Mouse (Mus musculus) gastrocnemius, postnatal 4 days (tissue): Measurements from ENCODE around the gene Arl8b. TPM values are rescaled to one million over a fixed set of nuclear protein-coding genes. Genes with fewer than 3 reads are reported as not detected.
"Not testable (repeated sequence)": the region's sequence is repeated elsewhere in the genome, so short reads cannot be mapped to it uniquely, and the experiment has no call there.

Experiments used
- DNase-seq, 2 experiments: peaks; one replicate each; pipeline ENCODE4 v3.0.0; 2021 to 2022; ENCODE audit warnings: low spot score in 2 of 2, mixed read lengths in 2 of 2
- total RNA-seq, 2 experiments: library from RNA; stranded (reverse); gene quantifications; 2 replicates each; pipeline ENCODE4 v1.2.3; 2021

The Arl8b gene
- total RNA-seq, 2 experiments from 2014 or later = 65.0 to 68.3 TPM

DNA sequence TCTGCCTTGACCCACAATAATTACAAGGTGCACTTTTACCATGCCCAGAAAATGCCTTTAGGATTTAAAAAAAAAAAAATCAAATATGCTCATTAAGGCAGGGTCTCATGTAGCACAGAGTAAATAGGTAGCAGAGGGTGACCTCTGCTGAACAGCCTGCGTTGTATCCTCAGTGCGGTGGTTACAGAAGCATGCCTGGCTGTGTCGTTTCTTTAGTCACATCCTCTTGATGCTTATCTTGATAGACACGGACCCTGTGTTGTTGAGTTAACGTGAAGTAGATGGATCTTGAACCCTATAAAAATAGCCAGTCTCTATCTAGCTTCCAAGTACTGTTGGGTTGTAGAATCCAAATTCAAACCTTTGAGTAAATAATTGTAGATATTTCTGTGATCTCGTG lies 50.1 kb downstream of the Arl8b start:
- no peak for DNase-seq

DNA sequence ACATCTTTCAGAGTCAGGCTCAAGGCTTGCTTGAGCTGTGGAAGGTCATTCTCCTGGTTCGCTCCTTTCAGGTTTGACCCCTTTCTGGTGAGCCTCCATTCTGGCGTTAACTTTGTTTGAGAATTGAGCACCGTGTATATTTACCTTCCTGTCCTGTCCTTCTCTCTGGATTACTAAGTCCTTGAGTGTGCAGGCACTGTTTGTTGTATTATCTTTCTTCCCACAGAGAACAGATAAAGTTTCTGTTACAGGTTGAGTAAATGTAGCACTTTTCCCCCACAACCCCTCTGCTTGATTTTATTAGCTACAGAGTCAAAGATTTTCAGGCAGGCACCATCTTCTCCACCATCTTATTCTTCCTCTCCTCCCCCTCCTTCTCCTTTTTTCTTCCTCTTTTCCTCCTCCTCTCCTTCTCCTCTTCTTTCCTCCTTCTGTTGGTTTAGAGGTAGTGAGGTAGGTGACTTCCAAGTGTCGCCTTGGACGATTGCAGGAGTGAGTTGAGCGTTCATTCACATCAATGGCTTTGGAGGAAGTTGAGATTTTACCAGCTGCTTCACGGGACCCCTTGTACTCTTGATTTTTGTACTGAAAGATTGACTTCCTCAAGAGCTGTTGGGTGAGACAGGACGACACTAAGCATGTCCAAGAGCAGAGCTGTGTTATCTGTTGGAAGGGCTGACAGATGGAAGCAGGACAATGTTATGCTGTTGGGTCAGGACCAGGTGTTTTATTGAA lies 51.2 kb downstream of the Arl8b start:
- DNase-seq = no peak

DNA sequence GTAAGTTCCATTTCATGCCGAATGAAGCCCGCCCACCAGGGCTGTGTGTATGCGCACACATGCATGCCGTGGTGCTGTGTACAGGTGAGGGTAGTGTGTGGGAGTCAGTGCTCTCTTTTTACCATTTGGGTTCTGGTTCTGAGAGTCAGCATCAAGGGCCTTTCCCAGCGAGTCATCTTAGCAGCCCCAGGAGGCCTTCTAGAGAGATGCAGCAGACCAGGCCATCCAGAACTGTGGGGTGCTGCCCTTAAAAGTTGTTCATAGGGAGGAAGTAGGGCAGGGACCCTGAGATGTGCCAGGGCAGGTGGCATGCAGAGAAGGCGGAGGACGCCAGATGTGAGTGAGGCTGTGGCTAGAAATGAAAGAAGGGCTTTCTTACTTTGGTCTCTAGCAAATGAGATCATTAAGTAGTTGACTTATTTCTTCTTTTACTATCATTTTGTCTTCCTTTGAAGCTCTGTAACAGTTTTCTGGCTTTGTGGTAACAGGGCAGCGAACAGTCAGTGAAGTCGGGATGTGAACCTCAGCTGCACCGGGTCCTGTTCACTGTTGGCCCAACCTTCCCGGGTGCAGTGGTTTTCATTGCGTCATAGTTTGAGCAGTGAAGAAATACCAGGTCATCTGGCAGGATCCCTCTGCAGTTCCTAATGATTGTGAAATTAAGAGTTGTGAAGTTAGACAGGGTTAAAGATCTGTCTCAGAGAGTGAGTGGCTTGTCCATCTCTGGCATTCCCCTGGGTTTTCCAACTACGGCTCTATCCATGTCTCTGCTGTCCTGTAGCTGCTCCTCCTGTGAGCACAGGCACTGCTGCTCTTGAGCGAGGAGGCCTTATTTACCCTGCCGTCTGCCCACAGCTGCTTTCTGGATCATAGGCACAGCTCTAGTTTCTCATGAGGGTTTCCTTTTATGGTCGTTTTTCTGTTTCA lies 53.1 kb downstream of the Arl8b start:
- no peak for DNase-seq

DNA sequence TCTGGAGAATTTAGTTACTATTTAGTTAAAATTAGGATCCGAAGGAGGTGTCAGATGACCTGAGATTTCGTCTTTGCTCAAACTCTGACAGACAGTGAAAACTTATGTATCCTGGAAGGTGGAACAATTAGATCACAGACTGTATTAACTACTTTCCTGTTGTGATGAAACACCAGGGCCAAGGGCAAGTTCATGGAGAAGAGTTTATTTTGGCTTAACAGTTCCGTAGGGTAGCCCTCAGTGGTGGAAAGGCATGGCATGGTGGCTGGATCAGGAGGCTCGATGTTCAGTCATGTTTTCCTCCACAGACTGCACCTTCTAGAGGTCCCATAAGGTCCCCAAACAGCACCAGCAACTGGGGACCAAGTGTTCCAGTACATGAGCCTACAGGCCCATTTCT lies 54.2 kb downstream of the Arl8b start:
- DNase-seq = no peak

DNA sequence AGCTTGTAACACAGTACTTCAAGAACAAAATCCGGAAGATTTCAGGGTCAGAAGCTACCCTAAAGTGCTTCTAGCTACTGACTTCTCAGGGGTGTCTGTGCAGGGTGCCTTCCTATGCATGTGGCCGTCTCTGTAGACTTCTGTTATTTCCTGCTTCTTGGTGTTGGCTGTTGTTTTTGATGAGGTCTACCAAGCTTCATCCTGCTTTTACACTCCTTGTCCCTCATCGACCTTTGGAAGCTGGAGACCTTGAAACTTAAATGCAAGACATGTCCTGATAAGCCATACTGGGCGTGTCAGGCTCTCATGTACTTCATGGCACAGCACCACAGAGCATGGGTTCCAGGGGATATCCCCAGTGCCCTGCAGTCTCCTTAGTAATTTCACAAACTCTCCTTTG lies 55.1 kb downstream of the Arl8b start:
- no peak for DNase-seq

DNA sequence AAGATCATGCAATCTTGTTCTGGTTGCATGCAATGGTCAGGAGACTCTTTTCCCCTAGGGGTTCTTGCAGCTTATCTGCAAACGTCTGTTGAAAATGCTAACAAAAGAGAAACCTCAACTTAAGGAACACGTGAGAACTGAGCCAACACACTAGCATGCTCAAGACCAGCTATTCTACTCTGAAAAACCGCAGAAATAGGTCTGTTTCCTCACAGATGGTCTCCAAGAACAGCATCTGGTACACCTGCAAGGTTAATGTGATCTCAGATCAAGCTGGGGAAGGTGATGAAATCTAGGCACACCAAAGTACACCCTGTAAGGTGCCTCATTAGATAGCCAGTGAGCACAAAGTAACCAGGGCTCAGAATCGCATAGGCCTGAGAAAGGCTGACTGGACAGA lies 56.5 kb downstream of the Arl8b start:
- no peak for DNase-seq

DNA sequence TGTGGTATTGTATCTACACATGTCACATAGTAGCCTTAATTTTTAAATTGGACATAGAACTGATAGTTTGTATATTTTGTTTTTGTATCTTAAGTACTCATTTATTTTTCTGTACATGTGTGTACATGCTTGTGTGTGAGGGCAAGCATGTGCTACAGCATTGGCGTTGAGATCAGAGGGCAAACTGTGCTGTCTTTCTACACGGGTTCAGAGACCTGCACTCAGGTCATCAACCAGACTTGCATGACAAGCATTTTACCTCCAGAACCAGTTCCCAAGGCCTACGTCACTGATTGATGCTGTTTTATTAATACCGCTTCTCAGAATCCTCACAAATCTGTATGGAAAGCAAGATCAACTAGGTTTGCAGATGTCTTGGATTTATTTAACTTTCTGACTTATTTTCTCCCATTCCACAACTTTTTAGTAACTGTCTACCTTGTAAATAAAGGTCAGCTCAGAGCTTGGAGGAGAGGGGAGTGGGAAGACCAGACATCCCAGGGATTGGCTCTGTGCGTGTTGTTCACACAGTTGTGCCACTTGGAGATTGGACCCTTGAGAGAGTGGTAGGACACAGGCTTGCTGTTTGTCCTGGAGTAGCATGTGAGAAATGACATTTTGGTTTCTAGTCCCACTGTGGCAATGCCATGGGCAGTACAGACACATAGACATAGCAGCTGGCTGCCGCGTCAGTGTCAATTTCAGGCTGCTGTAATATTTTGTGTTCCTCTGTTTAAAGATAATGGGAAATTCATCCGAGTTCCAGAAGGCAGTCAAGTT lies 58.2 kb downstream of the Arl8b start:
- no peak for DNase-seq

DNA sequence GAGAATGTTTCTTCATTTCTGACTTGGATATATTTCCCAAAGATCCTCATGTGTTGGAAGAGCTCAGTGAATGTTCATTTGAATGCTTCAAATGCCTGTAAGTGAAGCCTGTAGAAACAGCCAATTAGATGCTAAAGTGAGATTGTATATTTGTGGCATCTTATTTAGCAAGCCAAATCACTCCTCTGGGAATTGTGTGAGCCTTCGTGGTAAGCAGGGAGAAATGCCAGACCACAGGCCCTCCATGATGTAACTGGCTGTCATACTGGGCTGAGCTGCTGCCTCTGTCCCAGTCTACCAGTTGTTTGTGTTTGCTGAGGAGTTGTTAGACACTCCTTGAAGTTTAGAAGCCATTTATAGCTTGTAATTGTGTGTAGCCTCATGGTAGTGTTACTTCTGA lies 60.8 kb downstream of the Arl8b start:
- DNase-seq = no peak

DNA sequence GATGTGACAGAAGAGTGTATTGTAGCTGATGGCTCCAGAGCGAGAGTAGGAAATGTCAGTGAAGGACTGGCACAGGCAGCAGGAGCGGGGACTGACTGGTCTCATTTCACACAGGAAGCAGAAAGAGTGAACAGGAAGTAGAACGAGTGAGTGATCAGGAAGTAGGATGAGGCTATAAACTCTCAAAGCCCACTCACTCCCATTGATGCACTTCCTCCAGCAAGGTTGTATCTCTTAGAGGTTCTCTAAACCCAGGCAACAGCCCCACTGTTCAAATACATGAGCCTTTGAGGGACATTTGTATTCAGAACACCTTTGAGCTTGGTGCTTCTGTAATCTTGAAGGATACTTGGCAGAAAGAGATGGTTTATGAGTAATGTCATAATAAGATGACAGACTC lies 61.2 kb downstream of the Arl8b start:
- no peak for DNase-seq

DNA sequence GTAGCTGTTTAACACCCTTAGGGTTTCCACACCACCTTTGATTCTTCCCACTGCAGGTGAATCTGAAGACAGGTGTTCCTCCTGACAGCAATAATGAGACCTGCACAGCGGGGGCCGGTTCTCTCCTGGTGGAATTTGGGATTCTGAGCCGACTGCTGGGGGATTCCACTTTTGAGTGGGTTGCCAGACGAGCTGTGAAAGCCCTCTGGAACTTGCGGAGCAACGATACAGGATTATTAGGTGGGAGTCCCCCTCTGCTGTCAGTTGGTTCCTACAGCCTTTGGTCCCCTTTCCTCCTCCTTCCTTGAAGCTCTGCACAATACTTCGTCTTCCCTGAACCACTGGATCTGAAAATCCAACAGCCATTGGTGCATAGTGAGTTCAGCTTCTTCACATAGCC lies 61.9 kb downstream of the Arl8b start:
- no peak for DNase-seq

DNA sequence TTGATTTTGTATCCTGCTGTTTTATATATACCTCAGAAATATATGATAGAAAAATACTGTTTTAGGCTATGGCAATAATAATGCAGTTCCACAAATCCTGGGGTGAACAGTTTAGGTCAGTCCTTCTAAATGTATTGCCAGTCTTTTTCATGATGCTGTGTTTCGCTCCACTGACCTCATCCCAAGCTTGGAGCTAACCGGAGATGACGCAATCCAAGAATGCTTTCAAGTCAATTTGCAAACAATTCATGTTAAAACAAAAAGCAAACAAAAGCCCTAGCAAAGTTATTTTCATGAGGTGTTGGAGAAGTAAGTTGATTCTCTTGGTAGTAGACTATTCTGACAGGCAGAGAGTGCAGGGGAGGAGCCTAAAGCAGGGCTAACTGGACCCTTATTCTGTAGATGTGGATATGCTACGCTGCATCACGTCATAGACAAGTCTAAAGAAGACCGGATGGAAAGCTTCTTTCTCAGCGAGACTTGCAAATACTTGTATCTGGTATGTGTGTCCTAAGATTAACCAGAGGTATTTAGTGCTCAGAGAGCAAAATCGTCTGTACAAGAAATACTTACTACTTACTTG lies 69.3 kb downstream of the Arl8b start:
- DNase-seq = no peak

DNA sequence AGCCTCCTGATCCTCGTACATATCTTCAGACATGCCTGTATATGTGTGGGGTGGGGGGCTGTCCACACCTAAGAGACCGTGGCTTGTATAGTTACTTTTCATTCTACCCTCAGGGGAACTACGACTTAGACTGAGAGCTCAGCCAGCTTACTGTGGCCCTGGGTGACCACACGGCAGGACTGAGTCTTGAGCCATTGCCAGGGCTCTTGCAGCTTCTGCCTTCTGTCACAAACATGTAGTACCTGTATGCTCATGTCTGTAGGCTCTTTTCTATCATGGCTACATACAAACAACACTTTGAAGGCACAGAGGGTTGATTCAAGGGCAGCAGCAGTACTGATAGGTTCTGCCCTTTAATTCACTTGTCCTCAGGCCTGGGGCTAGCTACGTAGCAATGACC lies 70.1 kb downstream of the Arl8b start:
- DNase-seq = no peak

DNA sequence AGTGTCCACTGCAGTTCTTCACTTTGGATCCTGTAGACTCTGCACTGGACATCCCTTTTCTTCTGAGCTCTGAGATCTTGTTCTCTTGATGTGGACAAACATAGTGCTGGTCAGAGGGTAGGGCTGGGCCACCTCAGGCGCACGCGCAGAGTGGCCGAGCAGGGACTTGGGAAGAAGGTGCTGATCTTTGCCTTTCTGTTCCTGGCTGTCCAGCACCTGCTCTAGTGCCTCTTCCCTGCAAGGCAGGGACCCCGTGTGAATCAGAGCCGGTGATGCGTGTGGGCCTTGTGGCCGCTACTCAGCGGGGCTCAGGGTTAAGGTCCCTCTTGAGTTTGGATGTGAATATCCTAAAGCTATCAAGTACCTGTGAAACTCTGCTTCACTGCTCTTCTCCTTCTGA lies 75.7 kb downstream of the Arl8b start:
- DNase-seq = no peak

DNA sequence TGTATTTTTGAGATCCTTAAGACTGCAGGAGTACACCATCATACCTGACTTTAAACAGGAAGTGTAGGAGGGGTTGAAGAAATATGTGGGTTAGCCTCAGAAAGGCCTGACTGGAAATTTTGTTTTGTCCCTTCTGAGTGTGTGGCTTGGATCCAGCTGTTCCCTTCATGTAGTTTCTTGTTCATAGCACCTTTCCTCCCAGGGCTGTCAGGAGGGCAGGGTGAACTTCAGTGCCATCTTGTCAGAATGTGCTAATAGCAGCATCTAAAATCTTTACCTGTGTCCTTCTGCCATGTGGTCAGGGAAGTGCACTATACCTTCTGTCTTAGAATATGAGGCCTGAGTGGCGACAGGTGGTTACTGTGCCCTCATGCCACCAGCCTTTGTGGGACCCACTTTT lies 78.3 kb downstream of the Arl8b start:
- DNase-seq = no peak

DNA sequence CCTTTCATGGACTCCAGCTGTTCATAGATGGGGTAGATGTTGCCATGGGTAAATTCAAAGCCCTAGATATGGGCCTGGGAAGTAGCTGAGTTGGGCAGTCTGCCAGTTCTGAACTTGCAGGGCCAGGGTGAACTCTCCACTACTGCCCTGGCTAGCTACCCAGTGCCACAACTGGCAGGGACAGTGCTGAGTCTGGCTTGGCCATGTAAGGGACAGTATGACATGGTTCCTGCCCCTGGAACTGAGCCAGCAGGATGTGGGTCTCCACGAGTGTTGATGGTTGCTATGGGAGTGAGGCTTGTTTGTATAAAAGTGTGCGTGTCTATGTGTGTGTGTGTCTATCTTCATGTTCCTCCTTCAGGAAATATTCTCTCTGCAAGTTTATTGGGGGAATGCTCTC lies 79.6 kb downstream of the Arl8b start:
- DNase-seq = peak in 1 of 2 experiments; percentile 16

DNA sequence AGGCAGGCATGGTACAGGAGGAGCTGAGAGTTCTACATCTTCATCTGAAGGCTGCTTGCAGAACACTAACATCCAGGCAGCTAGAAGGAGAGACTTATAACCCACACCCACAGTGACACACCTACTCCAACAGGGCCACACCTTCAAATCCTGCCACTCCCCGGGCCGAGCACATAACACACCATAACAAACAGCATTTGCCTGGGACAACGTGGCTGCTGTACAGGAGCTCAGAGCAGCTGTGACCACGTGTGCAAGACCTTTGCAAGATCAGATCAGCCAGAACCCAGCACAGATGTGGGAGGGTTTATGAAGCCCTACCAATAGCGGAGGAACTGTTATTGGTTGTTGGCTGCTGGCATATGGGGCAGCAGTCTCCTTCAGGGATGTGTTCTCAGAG lies 83.4 kb downstream of the Arl8b start:
- DNase-seq = no peak

DNA sequence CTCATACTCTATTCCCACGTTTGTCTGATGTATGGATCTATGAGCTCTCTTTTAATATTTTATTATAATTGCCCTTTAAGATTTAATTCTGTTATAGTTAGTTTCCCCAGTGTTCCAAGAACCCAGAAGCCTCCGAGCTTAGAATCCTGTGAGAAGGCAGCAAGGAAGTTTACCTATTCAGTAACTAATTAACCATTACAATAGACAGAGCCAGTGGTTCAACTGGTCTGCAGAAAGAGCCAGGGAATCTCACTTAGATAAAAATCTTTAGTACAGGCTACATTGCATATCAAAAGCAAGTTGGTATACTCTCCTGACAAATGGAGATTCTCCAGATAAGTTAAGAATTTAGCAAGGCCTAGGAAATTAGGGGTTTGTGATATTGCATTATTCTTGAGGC lies 86.1 kb downstream of the Arl8b start:
- not testable (repeated sequence) for DNase-seq

DNA sequence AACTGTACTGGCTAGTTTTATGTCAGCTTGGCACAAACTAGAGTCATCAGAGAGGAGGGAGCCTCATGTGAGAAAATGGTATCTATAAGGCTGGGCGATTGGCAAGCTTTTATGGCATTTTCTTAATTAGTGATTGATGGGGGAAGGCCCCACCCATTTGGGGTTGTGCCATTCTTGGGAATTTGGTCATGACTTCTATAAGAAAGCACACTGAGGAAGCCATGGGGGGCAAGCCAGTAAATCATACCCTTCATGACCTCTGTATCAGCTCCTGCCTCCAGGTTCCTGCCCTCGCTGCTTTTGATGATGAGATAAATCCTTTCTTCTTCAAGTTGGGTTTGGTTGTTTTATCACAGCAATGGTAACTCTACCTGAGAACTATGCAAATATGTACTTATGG lies 87.5 kb downstream of the Arl8b start:
- no peak for DNase-seq

DNA sequence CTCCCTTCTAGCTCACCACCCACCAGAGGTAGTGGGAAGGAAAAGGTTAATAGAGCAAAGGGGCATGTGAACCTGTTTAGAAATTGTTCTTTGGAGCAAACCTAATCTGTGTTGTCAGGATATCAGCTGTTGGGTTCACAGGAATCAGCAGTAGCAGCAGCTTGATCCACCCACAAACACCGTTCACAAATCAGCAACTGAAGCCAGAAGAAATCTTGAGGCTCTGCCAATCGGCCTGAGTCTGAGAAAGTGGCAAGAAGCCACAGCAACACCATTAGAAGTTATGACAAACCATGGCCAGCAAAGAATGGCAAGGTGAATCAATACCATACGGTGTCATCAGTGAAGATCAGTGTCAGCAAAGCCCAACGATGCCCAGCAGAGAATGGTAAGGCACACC lies 88.4 kb downstream of the Arl8b start:
- DNase-seq = no peak
